Mouse (Mus musculus) gastrocnemius, adult 2 months (tissue): Measurements from ENCODE around the gene Naa20. TPM values are rescaled to one million over a fixed set of nuclear protein-coding genes. Genes with fewer than 3 reads are reported as not detected.

ENCODE experiments used
- DNase-seq: peaks from one replicate; pipeline ENCODE4 v3.0.0; 2022
- H3K27ac ChIP-seq: fragments of 200-600 bp; 2 replicates; pipeline ENCODE4 v1.8.1; 2022; ENCODE audit warnings: mild to moderate bottlenecking
- H3K4me3 ChIP-seq: fragments of 200-600 bp; 2 replicates; pipeline ENCODE4 v1.8.1; 2022; ENCODE audit warnings: mild to moderate bottlenecking, moderate library complexity
- CTCF ChIP-seq: fragments of 200-600 bp; IDR thresholded peaks from 2 replicates; pipeline ENCODE4 v1.8.1; 2022; ENCODE audit warnings: antibody characterized with exemption, mild to moderate bottlenecking, moderate library complexity
- intact Hi-C: fragments of 180-260 bp; cut with DNase I; formaldehyde crosslinking; loops from one replicate; pipeline ENCODE4 v1.15.1; 2025
- long read RNA-seq, 2 experiments: library from polyadenylated mRNA; stranded (forward); transcript quantifications; one replicate each; pipeline ENCODE4 v2.0.0; 2021
- total RNA-seq, 2 experiments: library from RNA; stranded (reverse); gene quantifications; 2 replicates each; pipeline ENCODE4 v1.2.3; 2021

Gene Naa20
- total RNA-seq: 10 to 100 TPM; 53.5 to 69.1 TPM
- long read RNA-seq, experiment 1, transcript Naa20-202 (6 exons, 1,142 nt): major isoform, 53 of 68 reads
- long read RNA-seq, experiment 1, partial matches to known transcripts: 3 of 68 reads
- long read RNA-seq, experiment 1, other reads (novel, unspliced or antisense): 11 of 68 reads
- long read RNA-seq, experiment 2, transcript Naa20-202 (6 exons, 1,142 nt): major isoform, 51 of 64 reads
- long read RNA-seq, experiment 2, transcript Naa20-201 (6 exons, 1,172 nt): minor isoform, 5 of 64 reads
- long read RNA-seq, experiment 2, partial matches to known transcripts: 1 of 64 reads
- long read RNA-seq, experiment 2, other reads (novel, unspliced or antisense): 7 of 64 reads

- intact Hi-C loops: loop anchor here (1.0 kb wide), 1 partner anchor 203 kb away; no protein-coding TSS in a partner anchor
- no peak for TF ChIP-seq CTCF
- H3K27ac ChIP-seq: peak within 1 kb of the TSS; percentile 97
- peak within 1 kb of the TSS; percentile 91 for H3K4me3 ChIP-seq
- DNase-seq: no peak
These were observed at the start of gene Naa20 for GRCm38 (mm10) chr2:145901861-145902260. TSS of gene Naa20 (plus strand) at chr2:145902099.

DNA sequence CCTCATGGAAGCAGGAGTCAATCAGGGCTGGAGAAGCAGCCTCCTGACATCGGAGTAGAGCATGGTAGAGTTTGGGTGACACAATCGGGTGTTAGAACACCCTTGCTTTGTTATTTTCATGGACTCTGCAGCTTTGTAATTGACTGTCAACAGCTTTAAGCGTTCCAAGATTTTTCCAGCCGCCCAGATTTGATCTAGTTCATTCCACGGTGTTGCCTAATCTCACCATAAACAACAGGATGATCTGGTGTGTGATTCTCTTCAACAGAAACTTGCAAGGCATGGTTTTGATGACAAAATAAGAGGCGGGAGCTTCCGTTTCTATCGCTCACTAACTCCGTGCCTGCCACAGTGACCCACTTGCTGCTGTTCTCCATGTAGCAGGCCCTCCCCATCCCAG, 46.1 kb upstream of the Naa20 start:
- H3K4me3 ChIP-seq: no peak overlapping the region
- DNase-seq: no peak
- peak overlapping the region; percentile 31; the same call in 1 of the 2 replicates for H3K27ac ChIP-seq
- no peak for TF ChIP-seq CTCF
- intact Hi-C loops: no loop called here

DNA sequence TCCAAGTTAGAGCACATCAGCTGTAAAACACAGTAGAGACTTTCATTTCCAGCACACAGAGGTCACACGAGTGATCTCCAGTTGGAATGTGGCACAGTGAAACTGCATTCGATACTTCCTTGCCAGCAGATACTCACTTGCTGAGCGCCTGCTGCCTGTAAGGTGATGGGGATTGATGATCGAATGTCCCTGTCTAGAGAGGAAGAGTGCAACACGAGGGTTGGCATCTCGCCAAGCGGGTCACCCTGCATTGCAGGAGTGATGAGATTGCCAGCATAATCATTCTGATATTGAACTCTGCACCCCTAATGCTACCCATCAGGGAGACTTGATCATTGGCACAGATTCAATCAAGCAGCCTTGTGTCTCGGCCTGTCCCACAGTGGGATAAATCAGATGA, 44.0 kb upstream of the Naa20 start:
- Histone ChIP-seq H3K27ac (no peak overlapping the region), H3K4me3 (no peak overlapping the region)
- intact Hi-C loops: no loop called here
- DNase-seq: no peak
- TF ChIP-seq CTCF: no peak

- intact Hi-C loops: no loop called here
- Histone ChIP-seq H3K4me3 (peak overlapping the region; percentile 80), H3K27ac (peak overlapping the region; percentile 97)
- DNase-seq: peak; percentile 83
- TF ChIP-seq CTCF: no peak
These were observed 42.4 kb upstream of the Naa20 start for GRCm38 (mm10) chr2:145859442-145859931.

- intact Hi-C loops: loop anchor here (5.0 kb wide), 1 partner anchor 63 kb away; no protein-coding TSS in a partner anchor
- peak overlapping the region; percentile 80 for H3K4me3 ChIP-seq
- peak; percentile 68 for TF ChIP-seq CTCF
- peak overlapping the region; percentile 97 for H3K27ac ChIP-seq
- DNase-seq: peak; percentile 93
These were observed 41.7 kb upstream of the Naa20 start for GRCm38 (mm10) chr2:145859932-145860801.

DNA sequence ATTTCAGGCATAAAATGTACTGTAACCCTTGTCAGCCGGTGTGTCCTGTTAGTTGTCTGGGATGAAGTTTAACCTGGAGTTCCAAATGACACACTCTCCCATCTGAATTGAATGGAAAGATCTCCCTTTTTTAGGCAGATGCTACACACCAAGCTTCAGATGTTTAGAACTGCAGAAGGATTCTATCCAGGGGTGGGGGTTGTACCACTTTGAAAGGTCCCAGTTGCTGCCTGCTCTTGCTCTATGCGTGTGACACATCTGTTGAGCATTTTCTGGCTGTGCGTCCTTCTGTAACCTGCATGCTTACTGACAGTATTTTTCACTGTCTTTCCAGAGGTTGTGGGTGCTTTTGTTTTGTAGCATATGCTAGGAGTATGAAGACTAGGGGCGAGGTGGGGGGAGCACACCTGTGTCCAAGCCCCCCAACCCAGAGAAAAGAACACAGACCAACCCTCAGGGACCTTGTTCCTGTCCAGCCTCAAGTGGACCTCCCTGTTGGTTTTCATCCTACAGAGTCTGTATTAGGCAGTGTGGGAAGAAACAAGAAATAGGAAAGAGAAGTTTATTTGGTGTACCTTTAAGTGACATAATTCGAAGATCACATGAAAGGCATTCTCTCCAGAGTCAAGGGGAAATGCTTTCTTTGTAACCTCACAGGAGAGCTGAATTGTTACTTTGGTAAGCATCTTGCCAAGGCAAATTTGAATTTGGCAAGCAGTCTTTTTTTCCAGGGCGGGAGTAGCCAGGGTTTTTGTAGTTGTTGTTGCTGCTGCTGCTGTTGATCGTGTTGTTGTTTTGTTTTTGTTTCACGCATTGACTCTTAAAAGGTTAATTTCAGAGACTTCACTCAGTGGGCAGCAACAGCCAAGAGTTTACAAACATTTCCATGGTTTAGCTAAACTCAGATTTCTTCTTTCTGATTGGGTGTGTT, 40.4 kb upstream of the Naa20 start:
- Histone ChIP-seq H3K27ac (peak overlapping the region; percentile 97), H3K4me3 (peak overlapping the region; percentile 80)
- no peak for DNase-seq
- intact Hi-C loops: loop anchor here (2.0 to 5.0 kb wide), 2 partner anchors 23 to 64 kb away; no protein-coding TSS in a partner anchor
- no peak for TF ChIP-seq CTCF

DNA sequence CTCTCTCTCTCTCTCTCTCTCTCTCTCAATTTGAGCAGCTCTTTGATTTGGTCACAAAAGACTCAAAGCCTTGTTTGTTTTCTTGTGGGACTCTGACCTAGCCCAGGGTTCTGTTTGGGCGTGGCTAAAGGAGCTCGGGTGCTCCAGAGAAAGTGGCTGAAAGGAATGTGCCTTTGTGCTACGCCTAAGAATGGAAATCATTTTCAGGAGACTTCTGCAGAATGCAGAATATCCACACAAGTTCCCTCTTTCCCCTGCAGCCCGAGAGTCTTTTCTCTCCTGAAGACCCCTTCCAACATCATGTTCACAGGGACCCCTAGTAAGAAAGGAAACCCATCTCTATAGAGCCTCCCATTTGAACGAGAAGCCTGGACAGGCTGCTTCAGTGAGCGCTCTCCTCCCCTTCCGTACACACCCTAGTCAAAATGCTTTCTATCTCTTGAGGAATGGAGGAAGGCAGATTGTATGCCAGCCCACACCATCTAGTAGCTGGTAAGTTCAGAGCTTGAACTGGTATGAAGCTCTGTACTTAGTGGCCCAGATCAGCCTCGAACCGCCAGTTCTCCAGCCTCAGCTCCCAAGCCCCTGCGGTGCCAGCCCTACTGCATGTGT, 39.6 kb upstream of the Naa20 start:
- no peak for TF ChIP-seq CTCF
- intact Hi-C loops: loop anchor here (2.0 to 5.0 kb wide), 2 partner anchors 22 to 65 kb away; no protein-coding TSS in a partner anchor
- peak; percentile 55 for DNase-seq
- peak overlapping the region; percentile 80 for H3K4me3 ChIP-seq
- peak overlapping the region; percentile 97 for H3K27ac ChIP-seq

DNA sequence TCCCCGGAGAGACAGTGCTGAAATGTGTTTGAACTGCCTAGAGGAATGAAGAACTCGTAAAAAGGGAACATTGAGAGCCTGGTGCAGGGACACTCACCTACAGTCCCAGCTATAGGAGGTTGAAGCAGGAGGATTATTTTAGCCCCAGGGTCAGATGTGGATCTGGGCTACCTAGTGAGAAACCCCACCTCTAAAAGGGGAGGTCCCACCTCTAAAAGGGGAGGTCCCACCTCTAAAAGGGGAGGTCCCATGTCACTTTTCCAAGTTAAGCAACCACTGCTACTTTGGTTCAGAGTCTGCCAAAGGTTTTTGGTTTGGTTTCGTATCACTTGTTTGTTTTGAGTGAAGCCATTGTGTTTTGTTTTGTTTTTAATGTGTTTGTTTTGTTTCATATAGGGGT, 36.6 kb upstream of the Naa20 start:
- no peak for DNase-seq
- no peak for TF ChIP-seq CTCF
- peak overlapping the region; percentile 25; the same call in 1 of the 2 replicates for H3K27ac ChIP-seq
- intact Hi-C loops: no loop called here
- peak overlapping the region; percentile 33 for H3K4me3 ChIP-seq

DNA sequence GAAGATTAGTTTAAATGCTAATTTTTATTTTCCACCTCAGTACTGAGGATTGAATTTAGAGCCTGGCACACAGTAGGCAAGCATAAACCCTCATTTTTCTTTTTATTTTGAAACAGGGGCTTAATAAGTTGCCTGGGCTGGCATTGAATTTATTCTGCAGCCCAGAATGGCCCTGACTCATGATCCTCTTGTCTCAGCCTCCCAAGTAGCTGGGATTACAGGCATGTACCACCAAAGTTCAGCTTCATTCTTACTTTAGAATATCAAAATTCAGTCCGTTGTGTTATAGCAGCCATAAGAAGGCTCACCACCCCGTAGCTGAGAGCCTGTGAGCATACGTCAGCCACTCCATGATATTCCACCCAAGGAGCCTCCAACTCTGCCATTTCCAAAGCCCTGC, 35.7 kb upstream of the Naa20 start:
- intact Hi-C loops: no loop called here
- Histone ChIP-seq H3K27ac (peak overlapping the region; percentile 46), H3K4me3 (no peak overlapping the region)
- DNase-seq: no peak
- TF ChIP-seq CTCF: no peak

GRCm38 (mm10) chr2:145866695-145867449, 35.0 kb upstream of the Naa20 start:
- 0 out of 2 replicates have a peak overlapping the region, but pooled peaks have one; percentile 46 for H3K27ac ChIP-seq
- no peak for DNase-seq
- peak; percentile 8; the same call in 1 of the 2 replicates for TF ChIP-seq CTCF
- intact Hi-C loops: no loop called here
- no peak overlapping the region for H3K4me3 ChIP-seq

DNA sequence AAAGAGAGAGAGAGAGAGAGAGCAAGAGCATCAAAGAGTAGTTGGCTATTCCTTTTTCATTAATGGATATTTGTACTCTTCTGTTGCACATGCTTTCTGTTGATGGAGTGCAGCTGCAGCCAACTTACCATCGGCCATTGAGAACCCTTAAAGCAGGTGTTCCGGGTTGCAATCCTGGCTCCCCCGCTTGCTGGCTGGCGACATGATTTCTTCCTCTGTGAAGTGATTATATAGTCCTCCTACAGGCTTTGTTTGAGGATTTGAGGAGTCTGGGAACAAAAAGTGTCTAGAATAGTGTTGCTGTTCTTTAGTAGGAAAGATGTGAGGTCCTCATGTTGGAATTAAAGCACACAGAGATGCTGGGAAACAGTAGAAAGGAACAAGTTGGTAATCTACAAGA, 30.6 kb upstream of the Naa20 start:
- no peak for TF ChIP-seq CTCF
- intact Hi-C loops: no loop called here
- no peak for DNase-seq
- 0 out of 2 replicates have a peak overlapping the region, but pooled peaks have one; percentile 8 for H3K27ac ChIP-seq
- no peak overlapping the region for H3K4me3 ChIP-seq
